Mouse (Mus musculus) cerebellum, postnatal 4 days (tissue): Measurements from ENCODE around the gene Ube2h.

ENCODE experiments used
- DNase-seq, 2 experiments: peaks; one replicate each; pipeline ENCODE4 v3.0.0; 2022; ENCODE audit warnings: low spot score in 2 of 2, mixed read lengths in 1 of 2

The Ube2h gene

DNA sequence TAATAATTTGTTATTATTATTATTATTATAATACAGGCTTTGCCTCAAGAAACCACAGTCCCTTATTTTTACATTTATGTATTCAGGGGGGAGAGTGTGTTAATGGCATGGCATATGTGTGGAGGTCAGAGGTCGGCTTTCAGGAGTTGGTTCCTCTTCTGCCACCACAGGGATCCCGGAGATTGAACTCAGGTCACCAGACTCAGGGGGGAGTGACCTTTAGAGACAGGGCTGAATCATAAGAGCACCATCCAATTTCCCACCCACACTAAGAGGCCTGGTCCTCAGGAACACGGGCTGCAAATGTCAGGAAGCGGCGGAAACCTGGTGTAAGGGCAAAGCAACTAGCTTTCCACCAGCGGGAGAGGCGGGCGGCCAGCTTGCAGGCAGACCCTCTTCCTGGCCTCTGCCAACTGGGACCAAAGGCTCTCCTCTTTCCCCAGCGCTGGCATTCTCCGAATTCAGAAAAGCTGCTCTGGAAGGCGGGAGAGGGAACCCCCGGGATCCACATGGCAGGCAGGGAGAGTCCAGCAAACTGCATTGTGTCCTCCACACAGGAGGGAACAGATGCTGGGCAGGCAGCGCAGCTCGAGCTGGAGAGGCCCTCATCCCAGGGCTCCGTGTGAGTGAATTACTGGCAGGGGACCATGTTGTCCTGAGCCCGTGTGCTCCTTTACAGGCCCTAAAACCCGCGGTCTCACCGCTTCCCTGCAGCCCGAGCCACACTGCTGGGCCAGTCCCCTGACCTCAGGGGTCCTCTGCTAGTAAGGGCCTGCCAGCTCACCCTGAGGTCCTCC lies 99.8 kb downstream of the Ube2h start:
- DNase-seq: peak in 1 of 2 experiments; percentile 34

- DNase-seq: no peak
Measured at GRCm38 (mm10) chr6:30196143-30196542, 108.2 kb downstream of the Ube2h start.

DNA sequence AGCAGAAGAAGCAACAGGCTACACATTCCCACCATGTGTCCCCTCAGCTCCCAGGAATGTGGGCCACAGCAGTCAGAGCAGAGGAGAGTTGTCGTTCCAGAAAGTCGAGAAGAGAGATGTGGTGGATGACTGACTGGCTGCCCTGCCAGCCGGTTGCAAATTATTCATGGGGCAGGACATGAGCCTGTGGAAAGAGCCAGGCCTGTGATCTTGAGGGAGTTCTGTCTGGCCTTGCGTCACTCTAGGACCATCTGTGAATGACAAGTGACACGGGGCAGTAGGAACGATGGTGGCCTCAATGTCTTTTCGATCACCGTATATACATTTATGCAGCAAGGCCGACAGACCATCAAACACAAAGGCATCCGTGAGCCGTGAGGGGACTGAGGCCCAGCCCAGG lies 108.7 kb downstream of the Ube2h start:
- no peak for DNase-seq

DNA sequence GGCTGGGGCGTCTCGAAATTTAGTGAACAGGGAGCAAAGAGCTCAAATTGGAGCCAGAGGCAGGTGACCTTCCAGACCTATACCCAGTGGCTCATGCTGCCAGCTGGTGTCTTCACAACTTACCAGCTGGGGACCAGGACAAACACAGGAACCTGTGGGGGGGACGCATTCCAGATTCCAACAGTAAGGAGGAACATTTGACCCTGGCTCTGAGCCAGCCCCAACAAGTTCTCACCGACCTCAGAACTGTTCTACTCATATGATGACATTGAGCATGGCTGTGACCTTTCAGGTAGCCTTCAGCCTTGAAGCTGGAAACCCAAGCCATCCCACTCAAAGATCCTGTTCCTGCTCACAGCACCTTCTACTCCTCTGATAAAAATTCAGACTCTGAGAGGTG lies 120.7 kb downstream of the Ube2h start:
- no peak for DNase-seq

DNA sequence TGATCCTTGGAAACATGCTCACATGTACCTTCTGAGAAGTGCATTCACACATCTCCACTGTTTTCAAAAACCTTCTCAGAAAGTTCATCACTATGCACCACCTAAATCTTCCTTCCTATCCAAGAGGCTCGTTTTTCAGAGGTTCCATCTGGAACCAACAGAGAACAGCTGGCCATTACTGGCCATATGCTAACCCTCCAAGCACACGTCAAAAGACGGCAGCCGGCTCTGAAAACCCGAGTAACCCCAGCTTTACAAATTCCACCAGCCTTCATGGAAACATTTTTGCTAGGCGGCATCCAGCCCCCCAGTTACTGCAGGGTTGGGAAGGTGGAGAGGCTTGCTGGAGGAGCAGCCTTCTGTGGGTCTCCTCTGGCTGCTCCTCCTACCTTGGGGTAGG lies 122.3 kb downstream of the Ube2h start:
- no peak for DNase-seq

DNA sequence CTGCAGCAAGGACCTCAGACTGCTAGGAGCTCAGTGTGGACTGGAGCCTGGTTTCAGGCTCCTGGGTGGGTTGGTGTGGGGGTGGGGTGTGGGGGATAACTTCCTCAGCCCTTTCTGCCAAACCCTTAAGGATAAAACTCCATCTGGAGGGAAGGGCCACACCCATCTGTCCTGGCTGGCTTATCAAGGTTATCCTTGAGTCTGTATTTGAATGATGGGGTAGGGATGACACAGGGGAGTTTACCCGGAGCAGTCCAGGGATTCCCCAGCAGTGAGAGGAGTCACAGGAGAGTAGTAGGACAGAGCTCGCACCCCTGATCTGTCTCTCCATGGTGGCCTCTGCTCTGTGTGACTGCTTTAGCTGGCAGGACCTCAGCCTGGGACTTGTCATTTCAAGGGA lies 124.0 kb downstream of the Ube2h start:
- DNase-seq: no peak

DNA sequence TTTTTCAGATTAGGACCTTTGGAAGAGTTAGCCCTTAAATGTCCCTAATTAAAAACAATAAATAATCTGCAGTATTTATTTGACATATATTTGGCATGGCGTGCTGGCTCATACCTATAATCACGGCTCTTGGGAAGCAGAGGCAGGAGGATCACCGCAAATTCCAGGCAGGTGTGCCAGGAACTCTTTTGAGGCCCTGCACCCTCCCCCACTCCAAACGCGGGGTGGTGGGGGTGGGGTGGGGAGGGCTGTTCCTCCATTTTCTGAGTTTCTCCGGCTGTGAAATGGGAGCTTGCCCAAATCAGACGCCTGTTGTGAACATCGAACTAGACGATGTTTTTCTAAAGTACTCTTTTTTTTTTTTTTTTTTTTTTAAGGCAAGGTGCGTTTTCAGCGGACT lies 125.3 kb downstream of the Ube2h start:
- DNase-seq: no peak

GRCm38 (mm10) chr6:30178023-30178639 lies 126.2 kb downstream of the Ube2h start:
- DNase-seq: no peak

GRCm38 (mm10) chr6:30177305-30177704 lies 127.0 kb downstream of the Ube2h start:
- DNase-seq: no peak

GRCm38 (mm10) chr6:30176496-30176895 lies 127.8 kb downstream of the Ube2h start:
- no peak for DNase-seq

DNA sequence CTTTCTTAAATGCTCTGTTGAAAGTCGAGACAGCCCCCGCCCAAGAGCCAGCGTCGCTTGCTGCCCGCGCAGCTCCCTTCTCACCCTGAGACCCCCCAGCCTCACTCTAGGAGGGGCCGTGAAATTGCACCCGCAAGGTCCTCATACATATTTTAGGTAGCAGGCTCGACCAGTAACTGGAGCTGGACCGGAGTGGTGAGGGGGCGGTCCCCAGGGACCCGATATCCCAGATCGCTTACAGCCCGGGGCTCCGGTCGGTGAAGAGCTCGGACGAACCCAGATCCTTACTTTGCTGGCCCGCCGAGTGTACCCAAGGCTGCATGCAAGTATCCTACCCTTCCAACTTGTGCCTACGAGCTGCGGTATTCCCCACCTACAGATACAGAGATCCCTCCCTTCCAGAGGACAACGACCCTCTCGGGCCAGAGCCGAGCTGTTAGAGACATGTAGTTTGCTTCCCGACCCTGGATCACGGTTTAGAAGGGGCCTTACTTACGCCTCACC lies 128.4 kb downstream of the Ube2h start:
- DNase-seq: no peak

DNA sequence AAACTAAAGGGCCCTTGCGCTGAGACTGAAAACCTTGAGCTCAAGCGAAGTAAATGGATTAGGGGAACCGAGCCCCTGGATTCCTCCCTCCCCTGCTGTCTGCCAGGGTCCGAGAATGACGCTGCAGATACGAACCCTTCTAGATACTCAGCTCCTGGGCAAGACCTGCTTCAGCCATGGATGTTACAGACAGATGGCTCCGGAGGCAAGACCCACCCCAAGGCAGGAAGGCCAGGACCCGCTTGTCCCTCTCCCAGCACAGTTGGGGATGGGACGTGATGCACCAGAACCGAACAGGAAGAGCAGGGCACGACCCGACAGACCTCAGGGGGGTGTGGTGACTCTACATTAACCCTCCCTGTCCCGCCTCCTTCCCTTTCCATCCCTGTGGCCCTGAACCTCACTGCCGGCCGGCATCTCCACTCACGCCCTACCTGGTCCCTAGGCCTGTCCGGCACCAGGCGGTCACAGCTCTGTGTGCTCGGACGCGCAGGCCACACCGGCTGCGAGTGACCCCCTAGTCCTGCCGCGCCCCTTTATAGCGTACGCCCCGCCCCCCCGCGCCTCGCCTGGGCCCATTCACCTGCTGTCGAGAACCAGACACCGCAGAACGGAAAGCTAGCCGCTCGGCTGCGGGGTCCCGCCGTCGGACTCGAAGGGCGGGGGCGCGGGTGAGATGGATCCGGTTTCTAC lies 129.0 kb downstream of the Ube2h start:
- DNase-seq: no peak

DNA sequence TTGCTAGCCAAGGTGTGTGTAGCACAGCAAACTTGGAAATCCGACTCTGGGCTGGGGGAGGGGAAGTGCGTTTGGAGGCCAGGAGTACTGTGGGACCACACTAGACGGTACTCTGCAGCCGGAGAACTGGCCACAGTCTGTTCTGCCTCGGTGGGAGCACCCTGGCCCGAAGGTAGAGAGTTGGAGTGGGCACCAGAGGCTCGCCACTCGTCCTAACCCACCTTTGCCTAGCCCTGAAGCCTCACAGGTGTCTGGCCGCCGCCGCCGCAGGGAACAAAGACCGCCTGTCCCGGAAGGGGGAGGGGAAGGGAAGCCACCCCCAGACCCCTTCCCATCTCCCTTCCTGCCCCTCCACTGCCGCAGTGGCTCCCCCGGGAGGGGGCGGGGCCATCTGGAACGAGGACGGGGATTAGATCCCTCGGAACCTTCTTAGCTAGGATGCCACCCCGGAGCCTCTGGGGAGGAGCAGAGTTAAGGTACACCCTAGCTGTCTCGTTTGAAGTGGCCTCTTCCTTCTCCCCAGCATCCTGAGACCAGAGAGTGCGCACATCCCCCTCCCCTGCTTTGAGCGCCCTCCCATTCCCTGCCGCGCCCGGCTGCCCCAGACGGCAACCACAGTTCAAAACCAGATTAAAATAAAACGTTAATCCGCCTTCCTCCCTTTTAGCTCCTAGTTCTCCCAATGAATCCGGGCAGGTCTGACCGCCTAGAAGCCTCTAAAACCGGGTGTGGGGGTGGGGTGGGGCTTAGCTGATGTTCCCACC lies 129.7 kb downstream of the Ube2h start:
- DNase-seq: no peak

DNA sequence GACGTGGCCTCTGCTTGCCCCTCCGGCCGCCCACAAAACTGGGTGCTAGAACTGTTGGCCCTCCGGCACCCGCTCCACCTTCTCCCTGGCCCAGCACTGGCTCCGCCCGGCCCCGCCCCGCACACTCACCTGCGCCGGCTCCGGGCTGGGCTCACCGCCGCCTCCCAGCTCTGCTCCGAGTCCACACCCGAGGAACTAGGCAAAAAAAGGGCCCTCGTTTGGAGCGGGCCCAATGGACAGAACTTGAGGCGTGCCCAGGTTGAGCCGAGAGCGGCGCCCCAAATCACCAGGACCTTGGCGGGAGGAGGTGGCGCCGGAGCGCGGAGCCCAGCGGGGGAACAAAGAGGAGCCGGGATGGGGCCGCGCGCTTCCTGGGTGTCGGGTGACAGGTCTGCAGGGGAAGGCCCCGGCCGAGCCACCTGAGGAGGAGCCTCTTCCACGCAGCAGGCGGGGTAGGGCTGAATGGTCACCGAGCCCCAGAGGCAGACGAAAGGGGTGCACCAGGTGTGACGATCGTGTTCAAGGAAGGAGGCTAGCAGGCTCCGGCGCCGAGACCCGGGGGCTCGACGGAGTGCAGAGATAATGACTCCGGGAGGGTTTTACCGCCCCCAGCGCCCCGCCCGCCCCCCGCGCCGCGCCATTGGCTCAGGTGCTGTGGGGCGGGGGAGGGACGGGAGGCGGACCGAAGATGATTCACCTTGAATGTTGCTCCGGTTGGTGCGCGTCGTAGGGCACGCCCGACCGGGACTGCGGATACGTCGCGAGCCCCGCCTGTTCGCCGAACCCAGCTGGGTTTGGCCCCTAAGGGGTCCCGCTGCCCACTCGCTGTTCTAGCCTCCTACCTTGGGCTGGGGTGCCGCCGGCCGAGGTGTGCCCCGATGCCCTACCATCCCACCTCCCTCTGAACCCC lies 130.5 kb downstream of the Ube2h start:
- DNase-seq: no peak

GRCm38 (mm10) chr6:30172820-30173550 lies 131.4 kb downstream of the Ube2h start:
- no peak for DNase-seq

DNA sequence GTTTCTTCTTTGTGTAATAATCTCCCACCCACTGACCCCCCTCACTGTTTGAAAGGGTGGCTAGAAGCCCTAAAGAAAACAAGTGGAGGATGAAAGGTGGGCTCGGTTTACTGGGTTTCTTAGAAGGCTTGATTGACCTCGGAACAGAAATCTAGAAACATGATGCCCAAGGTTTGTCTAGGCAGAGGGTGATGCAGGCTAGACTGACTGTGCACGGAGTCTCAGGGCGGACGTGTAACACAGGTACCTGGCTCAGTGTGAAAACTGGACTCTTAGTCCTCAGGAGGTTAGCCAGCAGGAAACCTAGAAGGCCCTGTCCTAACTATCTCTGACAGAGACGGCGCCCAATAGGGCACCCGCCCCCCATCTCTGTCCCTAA lies 131.9 kb downstream of the Ube2h start:
- DNase-seq: no peak

- no peak for DNase-seq
Measured at GRCm38 (mm10) chr6:30171967-30172366, 132.4 kb downstream of the Ube2h start.

DNA sequence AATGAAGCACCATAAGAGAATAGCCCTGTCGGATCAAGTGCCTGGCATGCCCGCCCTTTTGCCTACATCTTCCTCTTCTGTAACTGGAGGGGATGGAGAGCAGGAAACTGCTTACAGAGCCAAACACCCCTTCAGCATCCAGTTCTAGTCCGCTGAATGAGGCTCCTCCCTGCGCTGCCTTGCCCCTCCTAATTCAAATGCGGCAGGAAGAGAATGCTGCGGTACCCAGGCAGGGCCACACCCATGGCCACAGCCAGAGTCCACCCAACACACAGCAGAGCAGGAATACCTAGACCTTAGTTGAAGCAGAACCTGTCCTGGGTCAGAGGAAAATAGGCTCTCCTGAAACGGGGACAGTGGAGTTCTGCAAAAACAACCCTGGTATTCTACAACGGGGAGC lies 133.1 kb downstream of the Ube2h start:
- no peak for DNase-seq

DNA sequence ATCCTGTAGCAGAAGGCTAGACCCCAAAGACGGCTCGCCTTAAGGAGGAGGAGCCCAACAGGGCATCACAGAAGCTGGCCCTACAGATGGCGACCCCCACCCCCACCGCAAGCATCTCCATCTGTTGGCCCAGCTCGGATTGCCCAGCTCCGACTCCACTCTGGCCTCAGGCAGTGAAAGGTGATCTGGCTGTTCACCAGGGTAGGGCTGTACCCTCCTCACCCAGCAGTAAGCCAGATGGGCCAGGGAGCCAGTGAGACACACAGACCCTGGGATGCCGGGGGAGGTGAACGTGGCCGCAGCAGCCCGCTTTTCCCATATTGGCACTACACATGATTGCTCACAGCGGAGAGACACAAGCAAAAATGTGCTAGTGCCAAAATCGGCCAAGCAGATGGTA lies 135.2 kb downstream of the Ube2h start:
- peak in 1 of 2 experiments; percentile 64 for DNase-seq

DNA sequence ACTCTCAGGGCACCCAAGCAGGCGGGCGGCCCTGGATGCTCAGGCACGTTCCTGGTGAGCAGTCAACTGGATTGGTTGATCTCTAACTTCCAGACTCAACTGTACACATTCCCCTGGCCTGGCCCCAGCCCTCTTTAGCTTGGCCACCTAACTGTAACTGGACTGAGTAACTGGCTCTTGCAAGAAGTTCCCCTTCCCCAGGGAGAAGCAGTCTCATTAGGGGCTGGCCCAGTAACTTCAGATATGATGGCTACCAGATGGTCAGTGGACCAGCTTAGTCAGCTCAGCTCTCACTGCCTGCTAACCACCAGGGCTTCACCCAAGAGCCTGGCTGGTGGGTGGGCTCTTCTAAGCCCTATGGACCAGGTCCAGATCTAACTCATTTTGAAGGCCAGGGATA lies 136.1 kb downstream of the Ube2h start:
- DNase-seq: no peak
